Mouse (Mus musculus) liver, embryonic 14.5 days (tissue): ENCODE data around the gene Gprc5c. TPM values are rescaled to one million over a fixed set of nuclear protein-coding genes. Genes with fewer than 3 reads are reported as not detected.

Experiments
- ATAC-seq: fragments of 200-750 bp; cut with Nextera tagmentation; 2 replicates; pipeline ENCODE4 v1.8.0; 2017; ENCODE audit warnings: moderate number of reproducible peaks, mild to moderate bottlenecking, moderate library complexity; ENCODE audit not compliant: insufficient read depth
- DNase-seq, 3 experiments: peaks; one replicate each; pipeline ENCODE4 v3.0.0-alpha.2; 2012 to 2013; ENCODE audit warnings: low read depth in 3 of 3, low spot score in 3 of 3
- H3K27ac ChIP-seq: fragments of 300-500 bp; sonication (generic); 2 replicates; pipeline ENCODE4 v1.5.1; 2014; ENCODE audit warnings: moderate library complexity, mild to moderate bottlenecking, control low read depth, inconsistent platforms
- H3K27me3 ChIP-seq: fragments of 300-500 bp; sonication (generic); 2 replicates; pipeline ENCODE4 v1.6.1; 2014; ENCODE audit warnings: mild to moderate bottlenecking, low read length, moderate library complexity; ENCODE audit not compliant: control insufficient read depth, insufficient read depth
- H3K36me3 ChIP-seq: fragments of 300-500 bp; sonication (generic); replicated peaks from 2 replicates; pipeline ENCODE4 v1.6.1; 2014; ENCODE audit warnings: low read depth; ENCODE audit not compliant: control insufficient read depth, insufficient read depth
- H3K4me1 ChIP-seq, 2 experiments: fragments of 200-500 bp in 1 of 2; fragments of 300-500 bp in 1 of 2; sonication (generic) in 1 of 2; replicated peaks; 2 replicates each; pipeline ENCODE4 v1.6.1; 2012 to 2014; ENCODE audit warnings: antibody characterized with exemption in 1 of 2, inconsistent platforms in 1 of 2, low read length in 1 of 2; ENCODE audit not compliant: control insufficient read depth in 2 of 2, insufficient read depth in 2 of 2
- H3K4me2 ChIP-seq: fragments of 300-500 bp; sonication (generic); 2 replicates; pipeline ENCODE4 v1.6.1; 2014; ENCODE audit warnings: low read depth, mild to moderate bottlenecking, control low read depth, moderate library complexity
- H3K4me3 ChIP-seq, 2 experiments: fragments of 200-500 bp in 1 of 2; fragments of 300-500 bp in 1 of 2; sonication (generic) in 1 of 2; 2 replicates each; pipeline ENCODE4 v1.5.1; 2012 to 2014; ENCODE audit warnings: low read depth in 2 of 2, low read length in 2 of 2, mild to moderate bottlenecking in 2 of 2, control low read depth in 1 of 2, inconsistent platforms in 1 of 2, moderate library complexity in 1 of 2; ENCODE audit not compliant: insufficient read depth in 1 of 2
- H3K9ac ChIP-seq: fragments of 300-500 bp; sonication (generic); replicated peaks from 2 replicates; pipeline ENCODE4 v1.6.1; 2014; ENCODE audit warnings: mild to moderate bottlenecking, control low read depth, moderate library complexity
- H3K9me3 ChIP-seq: fragments of 300-500 bp; sonication (generic); 2 replicates; pipeline ENCODE4 v1.6.1; 2016; ENCODE audit warnings: low read length, mixed read lengths; ENCODE audit not compliant: control insufficient read depth
- CTCF ChIP-seq: IDR thresholded peaks from 2 replicates; pipeline ENCODE4 v1.5.1; 2016; ENCODE audit warnings: antibody characterized with exemption, low read depth, control low read depth
- EP300 ChIP-seq: IDR thresholded peaks from 2 replicates; pipeline ENCODE4 v1.6.1; 2016; ENCODE audit warnings: antibody characterized with exemption, low read depth
- WGBS: fragments of 180-500 bp; shearing (Covaris S2); extraction: QIAGEN DNeasy Blood & Tissue Kit; methylation state at CpG from one replicate; pipeline ENCODE4 v1.1.7; 2014; ENCODE audit not compliant: insufficient replicate concordance; 5-methylcytosine and 5-hydroxymethylcytosine counted together
- polyA plus RNA-seq, 2 experiments: library from polyadenylated mRNA; depleted of rRNA in 1 of 2; stranded (reverse) in 1 of 2; unstranded in 1 of 2; fragments of >200 nt; fragmentation: Nextera tagmentation in 1 of 2; extraction: Ambion mirVana in 1 of 2; gene quantifications; 2 replicates each; pipeline versions ENCODE4 v1.2.1 to v1.2.3; 2012 to 2014

Gene Gprc5c
- polyA plus RNA-seq, 2 experiments = 4.8 to 8.0 TPM

GRCm38 (mm10) chr11:114889991-114890518, 39.1 kb downstream of the Gprc5c start, which contains the start of gene Cd300a:
TSS of gene Cd300a (plus strand) at chr11:114890041.
- no peaks in the 10 kb centered on the region for H3K9me3 ChIP-seq
- ATAC-seq (0 out of 2 replicates have a peak, but pooled peaks have one; percentile 13), DNase-seq (no peak)
- TF ChIP-seq CTCF = no peak
- peak within 1 kb of the TSS; percentile 1 to 36; a peak in 3 of 4 replicates for H3K4me3 ChIP-seq
- no peak within 1 kb of the TSS for H3K27ac ChIP-seq
- H3K4me1 ChIP-seq = peaks cover 0 to 2% of the 10 kb centered on the region in 2 experiments; a peak in 1 of 4 replicates
- no peaks in the 10 kb centered on the region for H3K36me3 ChIP-seq
- no peaks in the 10 kb centered on the region for H3K27me3 ChIP-seq
- no peak within 1 kb of the TSS for H3K9ac ChIP-seq
- H3K4me2 ChIP-seq = peak within 1 kb of the TSS; percentile 13; the same call in 1 of the 2 replicates
- 25% methylated on average over 18 of the region's 18 CpGs for WGBS

DNA sequence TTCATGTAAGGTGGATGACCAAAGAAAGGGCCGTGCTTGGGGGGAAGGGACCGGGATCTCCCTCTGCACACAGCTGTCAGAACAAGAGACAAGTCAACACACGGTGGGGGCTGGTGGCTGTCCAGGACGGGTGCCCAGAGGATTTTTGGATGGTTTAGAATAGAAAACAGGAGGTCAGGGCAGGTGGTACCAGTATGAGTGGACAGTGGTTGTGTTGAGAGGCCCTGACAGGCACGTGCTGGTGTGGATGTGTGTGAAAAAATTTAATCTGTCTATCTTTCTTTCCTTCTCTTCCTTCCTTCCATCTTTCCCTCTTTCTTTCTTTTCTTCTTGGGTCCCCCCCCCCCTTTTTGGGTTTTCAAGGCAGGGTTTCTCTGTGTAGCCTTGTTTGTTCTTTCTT, 39.6 kb downstream of the Gprc5c start:
- Histone ChIP-seq H3K36me3 (no peaks in the 10 kb centered on the region), H3K4me3 (peak overlapping the region; percentile 1 to 36; a peak in 3 of 4 replicates), H3K4me2 (peak overlapping the region; percentile 13; the same call in 1 of the 2 replicates), H3K9me3 (no peaks in the 10 kb centered on the region), H3K27ac (no peak overlapping the region), H3K27me3 (no peaks in the 10 kb centered on the region), H3K9ac (no peak overlapping the region), H3K4me1 (peaks cover 0 to 2% of the 10 kb centered on the region in 2 experiments; a peak in 2 of 4 replicates)
- DNase-seq = no peak
- no peak for ATAC-seq
- no peak for TF ChIP-seq EP300
- TF ChIP-seq CTCF = no peak
- WGBS = 16% methylated on average over 5 of the region's 5 CpGs

DNA sequence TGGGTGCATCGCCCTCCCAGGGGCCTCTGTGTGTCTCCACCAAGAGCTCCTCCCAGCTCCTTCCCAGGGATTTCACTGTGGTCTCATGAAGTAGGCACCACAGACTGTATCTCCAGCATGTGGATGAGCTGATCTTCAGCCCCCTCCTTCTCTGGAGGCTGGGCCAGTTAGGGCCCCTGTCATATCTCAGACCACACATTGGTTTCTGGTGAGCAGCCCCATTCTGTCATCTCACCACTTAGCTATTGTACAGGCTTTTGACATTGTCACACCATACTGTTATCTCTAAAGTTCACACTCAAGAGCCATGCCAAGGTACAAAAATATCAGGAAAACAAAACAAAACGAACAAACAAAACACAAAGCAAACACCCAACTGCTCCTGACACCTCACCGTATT, 45.1 kb downstream of the Gprc5c start:
- Histone ChIP-seq H3K27me3 (no peaks in the 10 kb centered on the region), H3K9me3 (no peaks in the 10 kb centered on the region), H3K4me2 (no peak overlapping the region), H3K9ac (no peak overlapping the region), H3K36me3 (no peaks in the 10 kb centered on the region), H3K27ac (no peak overlapping the region), H3K4me1 (peaks cover 0 to 14% of the 10 kb centered on the region in 2 experiments; a peak in 2 of 4 replicates), H3K4me3 (no peak overlapping the region)
- DNase-seq (peak in 1 of 3 experiments; percentile 39), ATAC-seq (peak; percentile 90)
- TF ChIP-seq CTCF (no peak), EP300 (peak; percentile 60)
- 20% methylated on average over 3 of the region's 3 CpGs for WGBS

- WGBS = 27% methylated on average over 1 of the region's 1 CpGs
- H3K9me3 ChIP-seq = no peaks in the 10 kb centered on the region
- H3K27me3 ChIP-seq = no peaks in the 10 kb centered on the region
- H3K4me1 ChIP-seq = peaks cover 0 to 14% of the 10 kb centered on the region in 2 experiments; a peak in 2 of 4 replicates
- no peak overlapping the region for H3K9ac ChIP-seq
- H3K27ac ChIP-seq = no peak overlapping the region
- TF ChIP-seq CTCF (no peak), EP300 (no peak)
- DNase-seq = no peak
- no peaks in the 10 kb centered on the region for H3K36me3 ChIP-seq
- H3K4me2 ChIP-seq = no peak overlapping the region
- ATAC-seq = no peak
- H3K4me3 ChIP-seq = no peak overlapping the region
These were observed 47.1 kb downstream of the Gprc5c start for GRCm38 (mm10) chr11:114898026-114898425.

DNA sequence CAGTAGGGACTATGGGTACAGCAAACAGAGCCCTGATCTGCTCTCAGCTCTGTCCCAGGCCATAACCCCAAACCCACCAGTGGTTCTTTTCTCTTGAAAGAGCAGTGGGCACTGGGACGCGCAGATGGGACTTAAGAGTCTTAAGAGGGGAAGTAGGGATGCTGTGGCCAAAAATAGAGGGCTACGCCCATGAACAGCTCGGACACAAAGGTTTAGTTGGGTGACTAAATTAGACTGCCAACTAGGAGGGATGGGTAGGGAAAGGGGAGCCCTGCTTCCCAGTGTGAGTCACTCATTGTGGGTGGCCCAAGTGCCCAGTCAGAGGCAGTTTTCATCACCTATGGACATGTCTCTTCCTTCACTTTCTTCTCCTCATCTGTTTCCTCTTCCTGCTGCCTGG, 52.3 kb downstream of the Gprc5c start:
- no peak overlapping the region for H3K4me2 ChIP-seq
- no peak for ATAC-seq
- no peak for DNase-seq
- TF ChIP-seq CTCF = no peak
- no peak for TF ChIP-seq EP300
- H3K9me3 ChIP-seq = no peaks in the 10 kb centered on the region
- no peaks in the 10 kb centered on the region for H3K36me3 ChIP-seq
- no peaks in the 10 kb centered on the region for H3K27me3 ChIP-seq
- peaks cover 0 to 7% of the 10 kb centered on the region in 2 experiments; a peak in 2 of 4 replicates for H3K4me1 ChIP-seq
- WGBS = 60% methylated on average over 4 of the region's 4 CpGs
- H3K9ac ChIP-seq = no peak overlapping the region
- H3K4me3 ChIP-seq = no peak overlapping the region
- no peak overlapping the region for H3K27ac ChIP-seq
